Mouse (Mus musculus): ENCODE results near the gene Trpm8. TPM values are rescaled to one million over a fixed set of nuclear protein-coding genes. Genes with fewer than 3 reads are reported as not detected.

Gene Trpm8
- polyA plus RNA-seq, 1 experiment from 2014 or later, result 0.14 TPM

DNA sequence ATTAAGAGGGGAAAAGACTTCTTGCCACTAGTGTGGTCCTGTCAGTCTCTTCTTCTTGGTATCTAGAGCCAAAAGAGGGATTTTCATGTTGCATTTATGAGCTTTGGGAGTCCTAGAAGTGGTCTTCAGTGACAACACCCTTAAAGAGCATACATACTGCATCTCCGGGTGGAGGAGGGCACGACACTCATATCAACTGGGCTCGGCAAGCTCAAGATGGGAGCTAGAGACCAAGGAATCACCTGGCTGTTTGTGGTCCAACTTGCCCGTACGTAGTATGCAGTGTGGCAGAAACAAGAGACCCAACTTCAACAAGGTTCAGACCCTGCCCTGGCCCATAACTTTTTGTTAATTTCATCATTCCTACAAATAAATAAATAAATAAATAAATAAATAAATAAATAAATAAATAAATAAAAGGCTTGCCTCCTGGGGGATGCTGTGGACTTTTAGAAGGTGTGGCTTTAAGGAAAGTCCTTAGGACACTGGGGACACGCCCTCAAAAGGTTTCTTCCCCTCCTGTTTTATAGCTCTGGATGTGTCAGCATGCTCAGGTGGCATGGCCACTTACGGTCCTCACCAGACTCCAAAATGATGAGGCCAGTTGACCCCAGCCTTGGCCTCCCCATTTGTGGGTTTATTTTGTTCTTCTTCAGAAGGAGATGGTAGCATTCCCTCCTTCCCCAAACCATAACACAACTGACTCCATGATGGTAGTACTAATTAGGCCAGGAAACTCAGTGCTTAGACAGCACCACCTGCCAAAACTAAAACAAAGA is 20.2 kb downstream of the Trpm8 start:
- WGBS, result 68% methylated on average over 7 of the region's 7 CpGs
- Histone ChIP-seq H3K27ac (replicated peaks; ENCODE audit: low read depth, low read length) (no peak overlapping the region), H3K4me2 (ENCODE audit: low read length) (no peak overlapping the region), H3K27me3 (ENCODE audit: control insufficient read depth, insufficient read depth, low read length) (no peaks in the 10 kb centered on the region), H3K4me1 (ENCODE audit: control insufficient read depth, insufficient read depth, low read length) (no peaks in the 10 kb centered on the region), H3K9ac (replicated peaks; ENCODE audit: low read length) (no peak overlapping the region), H3K4me3 (replicated peaks; ENCODE audit: low read depth, low read length) (no peak overlapping the region), H3K36me3 (ENCODE audit: control insufficient read depth, insufficient read depth, low read length) (no peaks in the 10 kb centered on the region), H3K9me3 (ENCODE audit: control insufficient read depth, low read length) (peaks cover 70% of the 10 kb centered on the region)
- ATAC-seq (ENCODE audit: low FRiP score, low TSS enrichment) (no peak), DNase-seq (no peak)

GRCm38 (mm10) chr1:88298686-88299528 is 21.4 kb downstream of the Trpm8 start:
- no peak overlapping the region for H3K4me3 ChIP-seq (replicated peaks; ENCODE audit: low read depth, low read length)
- WGBS, result 66% methylated on average over 4 of the region's 4 CpGs

DNA sequence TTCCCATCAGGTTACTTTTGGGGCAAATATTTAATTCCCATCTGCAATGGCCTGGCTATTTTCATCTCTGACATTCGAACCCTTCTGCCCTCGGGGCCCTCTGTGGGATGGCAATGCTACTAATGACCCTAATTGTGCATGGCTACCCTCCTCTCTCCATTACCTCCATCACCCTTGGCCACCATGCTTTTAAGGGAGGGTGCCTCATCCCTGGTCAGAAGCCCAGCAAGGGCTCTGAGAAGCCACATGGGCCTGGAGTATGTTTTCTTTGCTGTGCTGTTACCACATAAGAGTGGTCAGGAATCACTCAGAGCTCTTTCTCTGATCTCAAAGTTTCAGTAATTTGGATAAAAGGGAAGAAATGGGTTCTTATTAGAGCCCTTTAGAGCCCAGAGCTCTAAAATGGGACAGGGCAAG is 22.1 kb downstream of the Trpm8 start:
- no peak overlapping the region for H3K27ac ChIP-seq (replicated peaks; ENCODE audit: low read depth, low read length)
- peaks cover 83% of the 10 kb centered on the region for H3K9me3 ChIP-seq (ENCODE audit: control insufficient read depth, low read length)
- H3K4me3 ChIP-seq (replicated peaks; ENCODE audit: low read depth, low read length), result no peak overlapping the region
- H3K9ac ChIP-seq (replicated peaks; ENCODE audit: low read length), result no peak overlapping the region
- ATAC-seq (ENCODE audit: low FRiP score, low TSS enrichment) (no peak), DNase-seq (no peak)
- no peaks in the 10 kb centered on the region for H3K4me1 ChIP-seq (ENCODE audit: control insufficient read depth, insufficient read depth, low read length)
- WGBS, result 84% methylated on average over 2 of the region's 2 CpGs
- H3K36me3 ChIP-seq (ENCODE audit: control insufficient read depth, insufficient read depth, low read length), result no peaks in the 10 kb centered on the region
- no peak overlapping the region for H3K4me2 ChIP-seq (ENCODE audit: low read length)
- no peaks in the 10 kb centered on the region for H3K27me3 ChIP-seq (ENCODE audit: control insufficient read depth, insufficient read depth, low read length)

More at GRCm38 (mm10) chr1:88298686-88299528, 21.4 kb downstream of the Trpm8 start:
- H3K4me1 ChIP-seq (ENCODE audit: control insufficient read depth, insufficient read depth, low read length), result no peaks in the 10 kb centered on the region
- DNase-seq, result no peak
- no peak overlapping the region for H3K27ac ChIP-seq (replicated peaks; ENCODE audit: low read depth, low read length)
- peaks cover 80% of the 10 kb centered on the region for H3K9me3 ChIP-seq (ENCODE audit: control insufficient read depth, low read length)
- no peak for ATAC-seq (ENCODE audit: low FRiP score, low TSS enrichment)
- no peaks in the 10 kb centered on the region for H3K27me3 ChIP-seq (ENCODE audit: control insufficient read depth, insufficient read depth, low read length)
- H3K9ac ChIP-seq (replicated peaks; ENCODE audit: low read length), result no peak overlapping the region
- H3K36me3 ChIP-seq (ENCODE audit: control insufficient read depth, insufficient read depth, low read length), result no peaks in the 10 kb centered on the region
- H3K4me2 ChIP-seq (ENCODE audit: low read length), result no peak overlapping the region

DNA sequence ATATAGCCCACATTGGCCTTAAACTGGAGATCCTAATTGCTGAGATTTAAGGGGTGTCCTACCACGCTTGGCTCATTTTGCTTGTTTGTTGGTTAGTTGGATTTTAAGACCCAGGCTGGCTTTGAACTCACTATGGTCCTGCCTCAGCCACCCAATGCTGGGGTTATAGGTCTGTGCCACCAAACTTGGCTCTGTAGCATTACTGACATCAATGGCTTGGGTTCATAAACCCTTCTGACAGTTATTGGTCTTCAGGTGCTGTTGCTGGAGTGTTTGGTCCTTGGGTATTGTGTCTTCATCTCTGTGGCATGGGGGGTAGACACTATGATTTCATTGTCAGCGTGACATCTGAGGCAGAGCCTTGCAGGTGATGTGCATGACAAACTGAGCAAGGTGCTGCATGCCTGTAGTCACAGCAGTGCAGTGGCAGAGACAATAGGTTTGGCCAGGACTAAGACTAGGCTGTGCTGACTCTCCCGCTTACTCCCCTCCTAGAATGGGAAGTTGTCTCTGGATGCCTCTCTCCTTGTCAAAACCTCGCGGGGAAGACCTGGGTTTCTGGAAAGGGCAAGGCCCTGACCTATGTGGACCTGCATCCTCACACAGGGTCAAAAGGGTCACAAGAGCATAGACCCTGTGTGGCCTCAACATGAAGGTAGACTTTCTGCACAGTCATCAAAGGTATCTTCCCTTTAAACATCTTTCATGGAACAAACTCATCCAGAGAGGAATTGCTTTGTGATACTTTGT is 23.0 kb downstream of the Trpm8 start:
- Histone ChIP-seq H3K9me3 (ENCODE audit: control insufficient read depth, low read length) (peaks cover 87% of the 10 kb centered on the region), H3K36me3 (ENCODE audit: control insufficient read depth, insufficient read depth, low read length) (no peaks in the 10 kb centered on the region), H3K27ac (replicated peaks; ENCODE audit: low read depth, low read length) (no peak overlapping the region), H3K4me1 (ENCODE audit: control insufficient read depth, insufficient read depth, low read length) (no peaks in the 10 kb centered on the region), H3K27me3 (ENCODE audit: control insufficient read depth, insufficient read depth, low read length) (no peaks in the 10 kb centered on the region), H3K4me2 (ENCODE audit: low read length) (no peak overlapping the region), H3K4me3 (replicated peaks; ENCODE audit: low read depth, low read length) (no peak overlapping the region), H3K9ac (replicated peaks; ENCODE audit: low read length) (no peak overlapping the region)
- WGBS, result 42% methylated on average over 5 of the region's 5 CpGs
- ATAC-seq (ENCODE audit: low FRiP score, low TSS enrichment) (0 out of 2 replicates have a peak, but pooled peaks have one; percentile 11), DNase-seq (peak; percentile 1)

GRCm38 (mm10) chr1:88301121-88302014 is 23.9 kb downstream of the Trpm8 start:
- Histone ChIP-seq H3K4me2 (ENCODE audit: low read length) (no peak overlapping the region), H3K4me1 (ENCODE audit: control insufficient read depth, insufficient read depth, low read length) (no peaks in the 10 kb centered on the region), H3K27ac (replicated peaks; ENCODE audit: low read depth, low read length) (no peak overlapping the region), H3K36me3 (ENCODE audit: control insufficient read depth, insufficient read depth, low read length) (no peaks in the 10 kb centered on the region), H3K27me3 (ENCODE audit: control insufficient read depth, insufficient read depth, low read length) (no peaks in the 10 kb centered on the region), H3K9me3 (ENCODE audit: control insufficient read depth, low read length) (peaks cover 86% of the 10 kb centered on the region), H3K9ac (replicated peaks; ENCODE audit: low read length) (no peak overlapping the region), H3K4me3 (replicated peaks; ENCODE audit: low read depth, low read length) (no peak overlapping the region)
- 69% methylated on average over 9 of the region's 9 CpGs for WGBS
- ATAC-seq (ENCODE audit: low FRiP score, low TSS enrichment), result peak; percentile 4; the same call in 1 of the 2 replicates
- peak; percentile 44 for DNase-seq

DNA sequence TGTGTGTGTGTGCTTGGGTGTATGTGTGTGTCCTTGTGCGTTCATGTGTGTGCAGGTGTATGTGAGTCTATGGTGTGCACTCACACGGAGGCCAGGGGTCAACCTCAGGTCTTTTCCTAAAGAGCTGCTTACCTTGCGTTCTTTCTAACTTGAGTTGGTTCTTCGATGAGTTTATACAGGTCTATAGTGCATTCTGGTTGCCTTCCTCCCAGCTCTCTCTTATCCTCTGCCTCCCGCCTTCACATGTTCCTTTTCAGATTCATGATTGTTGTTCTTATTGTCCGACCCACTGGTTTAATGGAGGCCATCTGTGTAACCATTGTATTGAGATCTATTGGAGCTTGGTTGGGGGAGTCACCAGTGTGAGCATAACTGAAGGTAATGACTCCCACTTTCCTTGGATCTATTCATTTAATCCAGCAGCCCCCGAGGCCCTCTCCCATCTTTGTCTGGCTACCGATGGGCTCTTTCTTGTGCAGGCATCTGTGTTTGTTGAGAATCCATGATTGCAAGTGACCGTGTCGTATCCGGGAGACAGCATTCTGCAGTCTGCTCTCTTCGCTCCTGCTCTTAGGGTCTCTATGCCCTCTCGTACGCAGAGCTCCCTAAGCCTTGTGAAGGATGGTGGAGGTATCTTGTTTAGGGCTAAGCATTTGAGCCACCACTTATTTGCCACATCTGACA is 24.7 kb downstream of the Trpm8 start:
- Histone ChIP-seq H3K36me3 (ENCODE audit: control insufficient read depth, insufficient read depth, low read length) (no peaks in the 10 kb centered on the region), H3K4me1 (ENCODE audit: control insufficient read depth, insufficient read depth, low read length) (no peaks in the 10 kb centered on the region), H3K9ac (replicated peaks; ENCODE audit: low read length) (no peak overlapping the region), H3K4me3 (replicated peaks; ENCODE audit: low read depth, low read length) (no peak overlapping the region), H3K4me2 (ENCODE audit: low read length) (no peak overlapping the region), H3K27ac (replicated peaks; ENCODE audit: low read depth, low read length) (no peak overlapping the region), H3K27me3 (ENCODE audit: control insufficient read depth, insufficient read depth, low read length) (no peaks in the 10 kb centered on the region), H3K9me3 (ENCODE audit: control insufficient read depth, low read length) (peaks cover 88% of the 10 kb centered on the region)
- WGBS, result 64% methylated on average over 14 of the region's 14 CpGs
- ATAC-seq (ENCODE audit: low FRiP score, low TSS enrichment) (no peak), DNase-seq (peak; percentile 2)

DNA sequence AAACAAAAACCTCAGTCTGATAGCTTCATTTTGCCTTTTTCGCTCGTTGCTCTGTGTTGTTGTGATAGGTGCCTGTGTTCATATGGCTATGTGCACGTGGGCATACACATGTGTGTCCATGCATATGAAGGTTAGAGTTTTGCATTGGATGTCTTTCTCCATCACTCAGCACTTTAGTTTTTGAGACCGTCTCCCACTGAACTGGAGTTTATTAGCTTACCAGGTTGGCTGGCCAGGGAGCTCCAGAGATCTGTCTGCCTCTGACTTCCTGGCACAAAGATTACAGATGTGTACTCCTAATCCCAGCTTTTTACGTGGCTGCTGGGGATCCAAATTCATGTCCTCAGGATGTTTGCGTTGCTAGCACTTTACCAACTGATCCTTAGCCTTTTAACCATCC is 26.3 kb downstream of the Trpm8 start:
- Histone ChIP-seq H3K9ac (replicated peaks; ENCODE audit: low read length) (no peak overlapping the region), H3K4me3 (replicated peaks; ENCODE audit: low read depth, low read length) (no peak overlapping the region), H3K4me1 (ENCODE audit: control insufficient read depth, insufficient read depth, low read length) (no peaks in the 10 kb centered on the region), H3K4me2 (ENCODE audit: low read length) (no peak overlapping the region), H3K9me3 (ENCODE audit: control insufficient read depth, low read length) (peaks cover 92% of the 10 kb centered on the region), H3K27me3 (ENCODE audit: control insufficient read depth, insufficient read depth, low read length) (no peaks in the 10 kb centered on the region), H3K36me3 (ENCODE audit: control insufficient read depth, insufficient read depth, low read length) (no peaks in the 10 kb centered on the region), H3K27ac (replicated peaks; ENCODE audit: low read depth, low read length) (no peak overlapping the region)
- DNase-seq (peak; percentile 1), ATAC-seq (ENCODE audit: low FRiP score, low TSS enrichment) (no peak)
- 59% methylated on average over 6 of the region's 6 CpGs for WGBS

Data from midbrain, embryonic 14.5 days (tissue).